Mouse (Mus musculus) heart, adult 2 months (tissue): ENCODE measurements at regions not wholly inside any gene's neighbourhood (a gene's known extent, or its start where the extent isn't known, plus 50 kb on each side); places are given as distances from the start of the nearest gene placed in this dataset.

Source experiments
- CTCF ChIP-seq: fragments of 200-600 bp; IDR thresholded peaks from 2 replicates; pipeline ENCODE4 v1.8.1; 2022; ENCODE audit warnings: antibody characterized with exemption, mild to moderate bottlenecking, moderate library complexity
- POLR2A ChIP-seq: fragments of 200-500 bp; IDR thresholded peaks from 2 replicates; pipeline ENCODE4 v1.6.1; 2011; ENCODE audit warnings: mild to moderate bottlenecking, low read depth, low read length, control low read depth; ENCODE audit not compliant: insufficient read depth

GRCm38 (mm10) chr13:101481551-101482184 is 286.3 kb downstream of the Pik3r1 start:
- no peak for TF ChIP-seq CTCF
- TF ChIP-seq POLR2A: no peak
